Mouse (Mus musculus): ENCODE data around the gene Homer2.

Homer2 gene

GRCm38 (mm10) chr7:81651284-81651683 is 56.0 kb downstream of the Homer2 start:
- DNase-seq (ENCODE audit: low spot score) = no peak

- no peak for DNase-seq (ENCODE audit: low spot score)
Observed at GRCm38 (mm10) chr7:81649270-81649669, 58.1 kb downstream of the Homer2 start.

GRCm38 (mm10) chr7:81647959-81648358 is 59.4 kb downstream of the Homer2 start:
- no peak for DNase-seq (ENCODE audit: low spot score)

- no peak for DNase-seq (ENCODE audit: low spot score)
Observed at GRCm38 (mm10) chr7:81644551-81645235, 62.6 kb downstream of the Homer2 start.

- no peak for DNase-seq (ENCODE audit: low spot score)
Observed at GRCm38 (mm10) chr7:81641101-81641500, 66.2 kb downstream of the Homer2 start.

GRCm38 (mm10) chr7:81632586-81632985 is 74.7 kb downstream of the Homer2 start:
- DNase-seq (ENCODE audit: low spot score) = no peak

- no peak for DNase-seq (ENCODE audit: low spot score)
Observed at GRCm38 (mm10) chr7:81631261-81631660, 76.1 kb downstream of the Homer2 start.

- no peak for DNase-seq (ENCODE audit: low spot score)
Observed at GRCm38 (mm10) chr7:81626460-81626859, 80.9 kb downstream of the Homer2 start.

- no peak for DNase-seq (ENCODE audit: low spot score)
Observed at GRCm38 (mm10) chr7:81623767-81624166, 83.6 kb downstream of the Homer2 start.

GRCm38 (mm10) chr7:81622793-81623192 is 84.5 kb downstream of the Homer2 start:
- no peak for DNase-seq (ENCODE audit: low spot score)

- no peak for DNase-seq (ENCODE audit: low spot score)
Observed at GRCm38 (mm10) chr7:81615031-81615430, 92.3 kb downstream of the Homer2 start.

- DNase-seq (ENCODE audit: low spot score) = no peak
Observed at GRCm38 (mm10) chr7:81612856-81613635, 94.3 kb downstream of the Homer2 start.

GRCm38 (mm10) chr7:81610125-81610524 is 97.2 kb downstream of the Homer2 start:
- peak; percentile 50 for DNase-seq (ENCODE audit: low spot score)

- no peak for DNase-seq (ENCODE audit: low spot score)
Observed at GRCm38 (mm10) chr7:81606452-81606851, 100.9 kb downstream of the Homer2 start.

GRCm38 (mm10) chr7:81605489-81605888 is 101.8 kb downstream of the Homer2 start:
- DNase-seq (ENCODE audit: low spot score) = no peak

GRCm38 (mm10) chr7:81604991-81605390 is 102.3 kb downstream of the Homer2 start:
- no peak for DNase-seq (ENCODE audit: low spot score)

- DNase-seq (ENCODE audit: low spot score) = no peak
Observed at GRCm38 (mm10) chr7:81599379-81600280, 107.7 kb downstream of the Homer2 start.

GRCm38 (mm10) chr7:81597660-81598059 is 109.7 kb downstream of the Homer2 start:
- DNase-seq (ENCODE audit: low spot score) = no peak

- DNase-seq (ENCODE audit: low spot score) = no peak
Observed at GRCm38 (mm10) chr7:81596086-81596485, 111.2 kb downstream of the Homer2 start.

GRCm38 (mm10) chr7:81595056-81595455 is 112.3 kb downstream of the Homer2 start:
- DNase-seq (ENCODE audit: low spot score) = no peak

- no peak for DNase-seq (ENCODE audit: low spot score)
Observed at GRCm38 (mm10) chr7:81593387-81593786, 113.9 kb downstream of the Homer2 start.

- DNase-seq (ENCODE audit: low spot score) = no peak
Observed at GRCm38 (mm10) chr7:81592686-81593085, 114.6 kb downstream of the Homer2 start.
